Mouse (Mus musculus): ENCODE data around the gene Pitpnb. TPM values are rescaled to one million over a fixed set of nuclear protein-coding genes. Genes with fewer than 3 reads are reported as not detected.

Pitpnb gene
- polyA plus RNA-seq, 1 experiment from 2014 or later = 105 TPM

DNA sequence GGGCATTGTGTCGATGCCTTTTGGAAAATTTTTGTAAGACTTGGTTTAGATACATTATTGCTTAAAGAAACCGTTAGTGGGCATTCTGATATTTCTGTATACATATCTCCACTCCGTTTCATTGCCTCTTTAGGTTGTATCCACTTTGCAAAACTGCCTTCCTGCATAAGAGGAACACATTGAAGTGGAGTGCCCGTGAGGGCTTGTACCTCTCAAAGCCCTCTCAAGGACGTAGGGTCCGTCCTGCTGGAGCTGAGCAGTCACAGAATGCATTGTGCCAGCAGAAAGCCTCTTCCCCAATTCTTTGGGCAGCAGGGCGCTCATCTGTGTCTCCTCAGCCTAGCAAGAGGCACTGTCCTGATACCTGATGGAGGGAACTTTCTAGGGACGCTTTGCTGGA lies 30.5 kb downstream of the Pitpnb start:
- DNase-seq (ENCODE audit: low spot score) = no peak
- H3K4me1 ChIP-seq = no peaks in the 10 kb centered on the region
- H3K27ac ChIP-seq = no peak overlapping the region
- H3K9me3 ChIP-seq = no peaks in the 10 kb centered on the region
- H3K4me3 ChIP-seq = no peak overlapping the region
- H3K27me3 ChIP-seq (ENCODE audit: insufficient read depth, poor library complexity, severe bottlenecking) = no peaks in the 10 kb centered on the region
- peaks cover 74% of the 10 kb centered on the region for H3K36me3 ChIP-seq
- 89% methylated on average over 8 of the region's 8 CpGs for WGBS

DNA sequence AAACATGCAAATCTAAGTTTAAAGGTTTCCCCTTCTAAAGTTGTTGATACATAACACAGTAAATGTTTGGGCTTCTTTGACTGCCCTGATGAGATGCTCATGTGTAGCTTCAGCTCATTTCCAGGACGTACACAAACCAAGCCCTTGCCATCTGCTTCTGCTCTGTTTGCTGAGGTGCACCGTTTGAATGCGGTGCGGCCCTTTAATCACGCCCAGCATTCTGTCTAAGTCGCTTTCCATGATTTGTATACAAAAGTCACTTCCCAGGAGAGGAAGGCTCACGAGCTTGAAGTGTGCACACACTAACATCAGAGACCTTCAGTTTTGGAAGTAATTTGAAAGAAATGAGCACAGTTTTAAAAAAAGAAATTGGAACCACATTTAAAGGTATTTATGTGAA lies 31.3 kb downstream of the Pitpnb start:
- Histone ChIP-seq H3K27ac (no peak overlapping the region), H3K9me3 (no peaks in the 10 kb centered on the region), H3K4me1 (no peaks in the 10 kb centered on the region), H3K4me3 (no peak overlapping the region), H3K27me3 (ENCODE audit: insufficient read depth, poor library complexity, severe bottlenecking) (no peaks in the 10 kb centered on the region), H3K36me3 (peaks cover 71% of the 10 kb centered on the region)
- DNase-seq (ENCODE audit: low spot score) = no peak
- 80% methylated on average over 7 of the region's 7 CpGs for WGBS

DNA sequence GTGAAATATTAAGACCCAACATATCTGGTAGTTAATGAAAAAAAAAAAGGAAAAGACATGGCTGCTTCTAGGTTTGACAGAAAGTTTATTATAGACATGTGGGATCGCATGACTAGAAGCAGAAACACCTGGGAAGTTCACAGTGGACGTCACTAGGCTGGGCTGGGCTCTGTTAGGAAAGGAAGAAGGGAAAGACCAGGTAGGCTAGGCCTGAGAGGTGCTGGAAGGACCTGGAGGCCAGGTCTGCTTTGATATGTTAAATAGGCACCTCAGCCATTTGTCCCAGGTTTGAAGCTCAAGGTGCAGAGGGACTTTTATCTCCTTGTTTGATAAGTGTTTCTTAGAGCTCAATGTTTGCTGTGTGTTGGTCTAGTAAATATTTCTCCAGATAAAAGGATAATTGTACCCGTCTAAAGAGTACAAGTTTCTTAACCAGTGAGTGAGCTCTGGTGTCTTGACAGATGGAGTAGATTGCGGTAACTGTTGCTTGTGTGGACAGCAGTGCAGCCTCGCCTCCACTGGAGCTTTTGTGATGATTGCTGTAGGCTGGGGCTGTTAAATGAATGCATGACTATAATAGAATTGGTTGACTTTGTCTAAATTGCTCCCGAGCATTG lies 33.0 kb downstream of the Pitpnb start:
- no peaks in the 10 kb centered on the region for H3K4me1 ChIP-seq
- H3K36me3 ChIP-seq = peaks cover 59% of the 10 kb centered on the region
- no peaks in the 10 kb centered on the region for H3K27me3 ChIP-seq (ENCODE audit: insufficient read depth, poor library complexity, severe bottlenecking)
- no peak overlapping the region for H3K27ac ChIP-seq
- WGBS = 76% methylated on average over 6 of the region's 6 CpGs
- H3K4me3 ChIP-seq = no peak overlapping the region
- no peaks in the 10 kb centered on the region for H3K9me3 ChIP-seq
- no peak for DNase-seq (ENCODE audit: low spot score)

DNA sequence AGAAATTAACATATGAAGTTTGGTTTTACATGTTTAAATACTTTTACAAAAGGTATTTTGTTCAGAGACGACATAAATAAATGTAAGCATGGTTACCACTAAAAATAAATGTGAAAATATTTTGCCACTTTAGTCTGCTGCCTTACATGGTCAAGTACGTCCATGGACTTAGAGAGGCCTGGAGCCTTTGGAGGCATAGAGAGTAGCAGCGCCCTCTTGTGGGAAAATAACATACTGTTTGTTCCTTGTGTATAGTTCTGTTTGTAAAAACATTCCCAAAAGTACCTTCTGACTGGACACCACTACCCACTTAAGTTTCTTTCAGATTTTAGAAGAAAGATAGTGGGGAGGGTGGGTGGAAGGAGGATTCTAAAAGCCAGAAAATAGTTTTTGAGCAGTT lies 34.0 kb downstream of the Pitpnb start:
- H3K27me3 ChIP-seq (ENCODE audit: insufficient read depth, poor library complexity, severe bottlenecking) = no peaks in the 10 kb centered on the region
- H3K9me3 ChIP-seq = no peaks in the 10 kb centered on the region
- H3K4me1 ChIP-seq = no peaks in the 10 kb centered on the region
- 44% methylated on average over 3 of the region's 3 CpGs for WGBS
- DNase-seq (ENCODE audit: low spot score) = no peak
- no peak overlapping the region for H3K27ac ChIP-seq
- peaks cover 57% of the 10 kb centered on the region for H3K36me3 ChIP-seq
- no peak overlapping the region for H3K4me3 ChIP-seq

DNA sequence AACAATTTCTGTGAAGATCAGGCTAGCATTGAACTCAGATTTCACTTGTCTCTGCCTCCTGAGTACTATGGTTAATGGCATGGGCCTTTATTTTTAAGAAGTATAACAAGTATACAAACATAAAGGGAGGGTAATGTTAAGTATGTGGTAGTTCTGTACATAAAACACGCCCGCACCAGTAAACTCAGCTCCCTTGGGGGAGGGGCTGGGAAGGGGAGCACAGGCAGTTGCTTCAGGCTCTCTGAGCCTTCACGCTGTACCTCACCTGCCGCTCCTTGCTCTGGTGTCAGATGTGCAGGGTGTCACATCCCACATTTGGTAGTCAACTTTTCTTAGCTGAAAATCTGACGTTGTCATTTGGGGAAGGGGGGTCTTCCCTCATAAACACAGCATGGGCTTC lies 35.6 kb downstream of the Pitpnb start:
- no peaks in the 10 kb centered on the region for H3K9me3 ChIP-seq
- no peaks in the 10 kb centered on the region for H3K4me1 ChIP-seq
- no peak overlapping the region for H3K27ac ChIP-seq
- no peak overlapping the region for H3K4me3 ChIP-seq
- DNase-seq (ENCODE audit: low spot score) = no peak
- peaks cover 59% of the 10 kb centered on the region for H3K36me3 ChIP-seq
- no peaks in the 10 kb centered on the region for H3K27me3 ChIP-seq (ENCODE audit: insufficient read depth, poor library complexity, severe bottlenecking)
- WGBS = 90% methylated on average over 5 of the region's 5 CpGs

DNA sequence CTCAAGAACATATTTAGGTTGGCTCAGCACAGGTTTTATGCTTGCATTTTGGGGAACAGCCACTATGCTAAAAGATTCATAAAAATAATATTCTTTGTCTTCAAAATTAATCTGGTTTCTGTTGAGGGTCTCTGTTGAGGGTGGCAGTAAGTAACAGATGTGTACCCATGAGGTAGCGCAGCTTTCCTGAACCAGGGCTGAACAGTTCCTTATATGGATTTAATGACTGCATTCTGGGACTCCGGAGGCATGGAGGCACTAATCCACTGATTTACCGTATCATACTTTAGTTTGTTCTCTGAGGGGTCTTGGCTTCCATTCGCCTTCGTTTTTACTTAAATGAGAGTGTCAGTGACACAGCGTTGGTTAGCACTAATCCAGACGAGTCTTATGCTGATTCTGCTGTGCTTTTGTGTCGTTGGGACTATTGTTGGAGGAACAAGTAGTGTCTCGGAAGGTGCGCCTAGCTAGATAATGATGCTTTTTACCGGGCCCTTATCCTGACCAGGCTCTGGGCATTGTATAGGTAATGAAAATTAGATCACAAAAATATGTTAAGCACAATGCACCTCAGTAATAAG lies 37.5 kb downstream of the Pitpnb start:
- no peak overlapping the region for H3K4me3 ChIP-seq
- no peaks in the 10 kb centered on the region for H3K4me1 ChIP-seq
- WGBS = 90% methylated on average over 11 of the region's 11 CpGs
- no peak overlapping the region for H3K27ac ChIP-seq
- peaks cover 63% of the 10 kb centered on the region for H3K36me3 ChIP-seq
- no peaks in the 10 kb centered on the region for H3K9me3 ChIP-seq
- DNase-seq (ENCODE audit: low spot score) = no peak
- no peaks in the 10 kb centered on the region for H3K27me3 ChIP-seq (ENCODE audit: insufficient read depth, poor library complexity, severe bottlenecking)

DNA sequence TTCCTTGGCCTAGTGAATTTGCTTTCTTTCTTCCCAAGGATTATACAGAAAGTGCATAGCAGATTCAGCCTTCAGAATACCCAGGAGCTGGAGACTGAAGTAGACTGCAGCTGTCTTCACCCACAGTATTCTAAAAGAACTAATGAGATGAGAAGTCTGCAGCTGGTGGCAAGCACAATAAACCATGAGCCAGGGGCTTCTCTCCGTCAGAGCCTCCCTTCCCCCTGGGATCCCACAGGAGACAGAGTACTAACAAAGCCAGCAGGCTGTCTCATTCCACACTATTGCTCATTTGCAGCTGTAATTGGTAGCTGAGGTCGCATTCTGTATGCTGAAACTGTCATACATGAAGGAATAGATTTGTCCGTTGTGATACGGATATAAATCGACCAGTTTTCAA lies 38.0 kb downstream of the Pitpnb start:
- no peak for DNase-seq (ENCODE audit: low spot score)
- WGBS = 94% methylated on average over 5 of the region's 5 CpGs
- H3K9me3 ChIP-seq = no peaks in the 10 kb centered on the region
- no peaks in the 10 kb centered on the region for H3K4me1 ChIP-seq
- no peak overlapping the region for H3K4me3 ChIP-seq
- H3K36me3 ChIP-seq = peaks cover 67% of the 10 kb centered on the region
- no peak overlapping the region for H3K27ac ChIP-seq
- no peaks in the 10 kb centered on the region for H3K27me3 ChIP-seq (ENCODE audit: insufficient read depth, poor library complexity, severe bottlenecking)

DNA sequence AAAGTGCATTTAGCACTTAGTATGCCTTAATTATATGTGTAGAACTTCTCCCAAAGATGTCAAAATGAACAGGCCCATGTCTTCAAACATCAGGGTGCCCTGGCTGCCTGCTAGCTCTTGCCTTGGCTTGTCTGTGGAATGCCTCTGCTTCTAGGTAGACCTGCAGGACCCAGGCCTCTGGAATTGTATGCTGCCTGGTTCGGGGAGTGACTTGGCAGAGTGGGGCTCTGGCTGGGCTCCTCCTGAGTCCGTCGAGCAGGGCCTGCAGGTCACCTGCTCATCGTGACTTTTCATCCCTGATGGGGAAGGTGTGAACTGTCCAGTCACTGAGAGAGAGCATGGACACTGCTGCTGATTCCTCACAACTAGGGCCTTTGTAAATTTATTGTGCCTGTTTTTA lies 45.1 kb downstream of the Pitpnb start:
- no peaks in the 10 kb centered on the region for H3K9me3 ChIP-seq
- peaks cover 95% of the 10 kb centered on the region for H3K36me3 ChIP-seq
- H3K27ac ChIP-seq = no peak overlapping the region
- WGBS = 83% methylated on average over 4 of the region's 4 CpGs
- H3K4me1 ChIP-seq = no peaks in the 10 kb centered on the region
- no peaks in the 10 kb centered on the region for H3K27me3 ChIP-seq (ENCODE audit: insufficient read depth, poor library complexity, severe bottlenecking)
- DNase-seq (ENCODE audit: low spot score) = no peak
- H3K4me3 ChIP-seq = no peak overlapping the region

DNA sequence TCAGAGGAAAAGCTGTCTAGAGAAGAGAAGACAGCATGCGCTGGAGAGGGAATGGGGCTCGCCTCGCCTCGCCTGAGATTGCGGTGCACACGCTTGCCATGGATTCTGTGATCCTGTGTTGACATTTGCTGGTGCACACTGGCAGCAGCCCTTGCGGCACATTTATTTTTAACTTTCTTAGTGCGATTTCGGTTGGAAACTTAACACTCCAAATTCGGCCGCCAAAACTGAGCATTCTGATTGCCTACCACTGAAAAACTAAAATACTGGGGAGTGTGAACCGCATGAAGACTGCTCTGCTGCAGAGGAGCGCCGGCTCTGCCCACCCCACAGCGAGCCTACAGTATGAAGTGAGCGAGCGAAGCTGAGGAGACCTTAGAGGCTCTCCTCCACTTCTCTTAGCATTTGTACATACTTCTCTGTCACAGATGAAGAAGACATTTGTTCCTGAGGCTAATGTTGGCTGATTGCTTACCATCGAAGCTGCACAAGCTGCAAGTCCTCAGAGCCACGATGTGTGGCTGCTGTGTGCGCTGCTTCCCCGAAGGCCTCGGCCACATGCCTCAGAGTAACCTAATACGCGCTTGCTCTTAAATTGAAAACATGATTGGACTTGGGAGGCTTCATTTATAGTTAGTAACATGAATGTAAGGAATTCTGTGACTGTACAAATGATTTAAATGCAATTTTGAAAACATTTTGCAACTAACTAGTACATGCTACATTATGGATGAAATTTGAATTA lies 45.9 kb downstream of the Pitpnb start:
- peaks cover 95% of the 10 kb centered on the region for H3K36me3 ChIP-seq
- DNase-seq (ENCODE audit: low spot score) = no peak
- H3K9me3 ChIP-seq = no peaks in the 10 kb centered on the region
- H3K27ac ChIP-seq = no peak overlapping the region
- H3K4me3 ChIP-seq = no peak overlapping the region
- no peaks in the 10 kb centered on the region for H3K4me1 ChIP-seq
- H3K27me3 ChIP-seq (ENCODE audit: insufficient read depth, poor library complexity, severe bottlenecking) = no peaks in the 10 kb centered on the region
- WGBS = 95% methylated on average over 24 of the region's 24 CpGs

DNA sequence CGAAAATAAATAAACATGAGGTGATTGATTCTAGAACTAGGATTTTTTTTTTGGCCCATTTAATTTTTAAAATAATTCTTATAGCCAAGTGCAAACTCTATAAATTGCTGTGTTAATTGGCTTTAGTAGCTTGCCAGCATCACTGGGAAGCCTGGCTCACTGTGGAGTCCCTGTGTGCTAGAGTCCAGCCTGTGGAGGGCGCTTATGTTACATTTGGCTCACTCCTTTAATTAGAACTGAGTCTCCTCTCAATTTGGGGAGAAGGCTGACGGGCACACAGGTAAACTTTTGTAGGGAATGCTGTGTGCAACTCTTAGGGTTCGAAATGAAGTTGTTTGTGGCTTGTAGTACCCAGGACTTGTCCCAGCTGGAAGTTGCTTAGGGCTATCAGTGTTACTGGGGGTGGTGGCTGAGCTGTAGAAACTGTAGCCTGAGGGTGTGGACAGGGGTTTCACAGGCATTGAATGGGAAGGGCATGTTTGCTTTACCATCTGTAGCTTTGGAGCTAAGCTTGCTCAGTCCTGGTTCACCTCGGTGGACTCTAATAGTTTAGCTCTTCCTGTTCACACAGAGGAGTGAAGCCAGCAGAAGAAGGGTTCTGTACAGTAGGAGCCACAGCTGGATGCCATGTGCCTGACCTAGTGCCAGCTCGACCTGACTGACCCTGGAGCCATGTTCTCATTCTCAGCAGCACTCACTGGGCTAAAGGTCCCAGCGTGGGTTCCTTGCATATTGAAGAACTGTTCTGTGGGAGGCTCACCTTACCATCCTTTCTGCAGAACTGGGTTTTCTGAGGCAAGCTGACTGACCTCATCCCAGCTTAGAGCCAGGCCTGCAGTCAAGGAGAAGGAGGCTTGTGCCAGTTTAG lies 47.8 kb downstream of the Pitpnb start:
- WGBS = 76% methylated on average over 7 of the region's 7 CpGs
- H3K36me3 ChIP-seq = peaks cover 90% of the 10 kb centered on the region
- H3K4me1 ChIP-seq = no peaks in the 10 kb centered on the region
- no peaks in the 10 kb centered on the region for H3K27me3 ChIP-seq (ENCODE audit: insufficient read depth, poor library complexity, severe bottlenecking)
- H3K9me3 ChIP-seq = no peaks in the 10 kb centered on the region
- H3K27ac ChIP-seq = no peak overlapping the region
- H3K4me3 ChIP-seq = no peak overlapping the region
- no peak for DNase-seq (ENCODE audit: low spot score)

DNA sequence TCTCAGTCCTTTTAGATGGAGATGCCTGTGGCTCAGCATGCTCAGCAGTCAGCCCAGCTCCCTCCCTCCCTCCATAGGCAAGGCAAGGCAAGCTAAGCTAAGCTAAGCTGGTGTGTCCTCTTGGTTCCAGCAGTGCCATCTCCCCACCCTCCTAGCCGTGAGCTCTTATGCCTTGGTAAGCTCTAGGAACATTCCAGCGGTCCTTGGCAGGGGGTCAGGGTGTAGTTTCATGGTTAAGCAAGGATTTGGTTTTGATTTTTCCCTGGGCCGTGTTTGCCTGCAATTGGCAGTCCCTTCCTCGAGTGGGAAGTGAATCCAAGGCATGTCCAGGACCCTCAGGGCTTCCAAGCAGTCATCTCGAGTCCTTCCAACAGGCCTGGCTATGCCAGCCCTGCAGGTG lies 52.8 kb downstream of the Pitpnb start:
- Histone ChIP-seq H3K36me3 (peaks cover 94% of the 10 kb centered on the region), H3K4me3 (no peak overlapping the region), H3K4me1 (no peaks in the 10 kb centered on the region), H3K9me3 (no peaks in the 10 kb centered on the region), H3K27me3 (ENCODE audit: insufficient read depth, poor library complexity, severe bottlenecking) (no peaks in the 10 kb centered on the region), H3K27ac (no peak overlapping the region)
- DNase-seq (ENCODE audit: low spot score) = no peak
- WGBS = 83% methylated on average over 5 of the region's 5 CpGs

DNA sequence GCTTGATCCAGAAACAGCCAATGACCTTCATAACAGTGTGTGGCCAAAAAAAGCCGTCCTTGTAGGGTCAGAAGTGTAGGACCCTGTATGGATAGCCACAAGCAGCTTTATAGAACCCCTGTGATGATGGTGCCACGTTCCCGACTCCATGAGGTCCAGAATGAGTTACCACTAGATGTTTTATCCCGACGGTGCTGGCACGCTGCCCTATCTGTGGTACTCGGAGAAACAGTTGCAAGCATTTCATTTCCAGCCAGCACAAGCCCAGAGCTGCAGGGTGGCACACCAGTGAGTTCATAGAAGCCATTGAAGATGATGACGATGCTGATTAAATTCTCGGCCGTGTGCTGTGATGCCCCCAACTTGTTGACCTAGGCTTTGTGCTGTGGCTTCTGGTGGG lies 60.3 kb downstream of the Pitpnb start:
- Histone ChIP-seq H3K9me3 (no peaks in the 10 kb centered on the region), H3K27ac (no peak overlapping the region), H3K4me3 (no peak overlapping the region), H3K27me3 (ENCODE audit: insufficient read depth, poor library complexity, severe bottlenecking) (0 out of 2 replicates have a peak, but pooled peaks cover 2% of the 10 kb centered on the region), H3K36me3 (peaks cover 34% of the 10 kb centered on the region), H3K4me1 (peaks cover 36% of the 10 kb centered on the region)
- WGBS = 86% methylated on average over 10 of the region's 10 CpGs
- no peak for DNase-seq (ENCODE audit: low spot score)

DNA sequence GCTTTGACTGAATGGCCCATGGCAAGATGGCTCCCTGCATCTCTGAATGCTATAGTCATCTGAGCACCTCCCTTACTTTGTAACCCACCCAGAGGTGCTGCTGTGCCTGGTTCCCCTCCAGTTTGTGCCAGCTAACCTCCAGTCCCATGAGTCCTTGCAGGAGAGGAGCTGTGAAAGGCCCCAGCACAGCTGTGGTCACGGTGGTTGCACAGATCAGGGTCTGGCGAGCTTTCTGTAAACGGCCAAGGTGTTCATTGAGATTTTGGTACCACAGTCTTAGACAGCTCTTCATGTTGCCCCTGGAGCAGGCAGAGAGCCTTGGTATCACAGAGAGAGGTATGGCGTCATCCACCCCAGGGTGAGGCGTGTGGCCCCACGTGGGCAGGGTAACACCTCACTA lies 60.9 kb downstream of the Pitpnb start:
- Histone ChIP-seq H3K9me3 (no peaks in the 10 kb centered on the region), H3K36me3 (peaks cover 30% of the 10 kb centered on the region)
- WGBS = 91% methylated on average over 6 of the region's 6 CpGs

More for the DNA sequence above, 60.9 kb downstream of the Pitpnb start:
- DNase-seq (ENCODE audit: low spot score) = no peak
- H3K27ac ChIP-seq = no peak overlapping the region
- peaks cover 42% of the 10 kb centered on the region for H3K4me1 ChIP-seq
- no peak overlapping the region for H3K4me3 ChIP-seq
- H3K27me3 ChIP-seq (ENCODE audit: insufficient read depth, poor library complexity, severe bottlenecking) = peaks cover 8% of the 10 kb centered on the region; the same call in 1 of the 2 replicates
